Mouse (Mus musculus) heart, adult 2 months (tissue): Measurements from ENCODE around the gene Atp11a.

Experiments used
- EP300 ChIP-seq: fragments of 200-500 bp; IDR thresholded peaks from 2 replicates; pipeline ENCODE4 v1.6.1; 2011; ENCODE audit warnings: low read depth, low read length, control low read depth; ENCODE audit not compliant: insufficient read depth
- POLR2A ChIP-seq: fragments of 200-500 bp; IDR thresholded peaks from 2 replicates; pipeline ENCODE4 v1.6.1; 2011; ENCODE audit warnings: mild to moderate bottlenecking, low read depth, low read length, control low read depth; ENCODE audit not compliant: insufficient read depth

- no peak for TF ChIP-seq EP300
- TF ChIP-seq POLR2A: no peak
These were observed 30.6 kb downstream of the Atp11a start for GRCm38 (mm10) chr8:12787427-12787826.
